Mouse (Mus musculus) mouse embryonic stem cell (cell line): ENCODE results near the gene Sytl3.
"Not testable (repeated sequence)": the region's sequence is repeated elsewhere in the genome, so short reads cannot be mapped to it uniquely, and the experiment has no call there.

Source experiments
- in situ Hi-C, 2 experiments: fragments of 300-500 bp; cut with MboI; formaldehyde crosslinking; loops; 1 replicate in 1 of 2; 3 replicates in 1 of 2; pipeline ENCODE4 v1.14.3; 2019 to 2020; ENCODE audit warnings: low sequenced_read_pairs in 2 of 2, low pct_unique_long_range_greater_than_20kb in 1 of 2, mixed read lengths in 1 of 2; ENCODE audit not compliant: unreplicated experiment in 1 of 2

The Sytl3 gene

DNA sequence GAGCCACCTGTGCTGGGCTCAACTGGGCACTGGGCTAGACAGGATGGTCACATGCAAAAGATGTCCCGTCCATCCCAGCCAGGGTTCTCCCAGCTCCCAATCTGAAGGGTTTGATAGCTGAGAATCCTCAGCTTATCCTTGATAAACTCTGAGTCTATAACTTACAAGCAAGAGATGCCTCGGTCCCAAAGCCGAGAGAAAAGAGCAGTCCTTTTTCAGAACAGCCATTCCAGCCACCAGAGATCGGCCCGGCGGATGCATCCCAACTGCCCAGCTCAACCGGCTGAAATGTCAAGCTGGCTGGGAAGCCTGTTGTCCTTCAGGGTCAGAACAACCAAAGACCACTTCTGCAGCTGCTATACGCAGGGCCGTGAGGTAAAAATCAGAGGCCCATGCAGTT is 14.7 kb upstream of the Sytl3 start:
- in situ Hi-C loops, result not testable (repeated sequence)

DNA sequence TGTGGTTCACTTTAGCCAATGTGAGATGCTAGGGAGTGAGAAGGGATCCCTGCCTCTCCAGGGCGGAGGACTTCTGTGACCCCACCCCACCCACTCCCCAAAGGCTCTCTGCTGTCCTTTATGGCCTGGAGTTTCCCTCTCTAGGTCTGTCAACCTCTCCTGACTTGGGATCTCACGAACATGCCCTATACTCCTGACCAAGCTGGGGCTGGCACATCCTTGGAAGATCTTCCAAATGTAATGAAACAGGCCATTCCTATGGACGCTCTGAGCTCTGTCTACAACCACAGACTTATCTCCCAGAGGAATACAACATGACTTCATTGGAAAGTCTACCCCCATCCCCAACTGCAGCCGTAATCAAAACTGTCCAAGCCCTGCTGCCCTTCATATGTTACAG is 14.2 kb upstream of the Sytl3 start:
- in situ Hi-C loops, result not testable (repeated sequence)

DNA sequence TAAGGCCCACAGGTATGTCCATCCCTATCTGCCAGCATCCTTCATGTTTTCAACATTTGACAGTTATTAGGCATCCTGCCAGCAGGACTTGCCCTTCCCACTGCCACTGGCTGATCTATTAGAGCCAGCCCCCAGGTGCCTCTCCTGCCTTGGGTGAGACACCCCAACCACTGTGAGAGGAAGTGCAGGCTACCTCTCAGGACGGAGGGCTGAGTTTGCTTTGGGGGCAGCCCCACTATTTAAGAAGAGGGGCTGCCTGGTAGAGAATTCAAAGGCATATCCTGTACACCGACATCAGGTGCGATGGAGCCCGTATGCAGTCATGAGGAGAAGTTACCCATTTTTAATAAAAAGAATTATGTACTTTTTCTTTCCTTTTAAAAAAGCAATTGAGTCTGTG is 13.2 kb upstream of the Sytl3 start:
- in situ Hi-C loops, result not testable (repeated sequence)

DNA sequence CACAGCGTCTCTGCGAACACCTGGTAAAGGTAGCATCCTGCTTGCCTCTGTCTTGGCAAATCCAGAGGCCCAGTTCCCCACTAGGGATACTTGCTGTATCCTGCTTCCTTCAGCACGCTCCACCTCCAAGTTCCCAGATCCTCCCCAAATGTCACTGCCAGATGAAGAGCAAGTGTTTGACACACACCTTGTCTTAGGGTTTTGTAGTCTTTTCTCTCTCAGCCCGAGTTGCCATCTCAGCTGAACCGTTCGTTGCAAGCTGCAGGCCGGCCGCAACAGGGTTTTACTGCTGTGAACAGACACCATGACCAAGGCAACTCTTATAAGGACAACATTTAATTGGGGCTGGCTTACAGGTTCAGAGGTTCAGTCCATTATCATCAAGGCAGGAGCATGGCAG is 12.1 kb upstream of the Sytl3 start:
- in situ Hi-C loops, result not testable (repeated sequence)

DNA sequence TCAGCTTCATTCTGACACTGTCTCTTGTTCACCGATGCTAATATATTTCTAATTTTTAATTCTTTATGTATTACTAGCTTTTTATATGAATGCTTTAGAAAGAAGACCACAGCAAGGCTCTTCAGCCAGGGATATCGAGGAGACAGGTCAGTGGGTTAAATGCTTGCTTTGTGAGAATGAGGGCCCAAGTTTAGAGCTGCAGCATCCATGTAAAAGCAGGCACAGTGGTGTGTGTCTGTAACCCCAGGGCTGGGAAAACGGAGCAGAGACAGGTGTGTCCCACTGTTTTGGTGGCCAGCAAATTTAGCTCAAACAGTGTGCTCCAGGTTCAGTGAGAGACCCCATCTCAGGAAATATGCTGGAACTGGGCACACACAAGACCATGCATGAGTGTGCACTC is 11.4 kb upstream of the Sytl3 start:
- in situ Hi-C loops, result not testable (repeated sequence)

DNA sequence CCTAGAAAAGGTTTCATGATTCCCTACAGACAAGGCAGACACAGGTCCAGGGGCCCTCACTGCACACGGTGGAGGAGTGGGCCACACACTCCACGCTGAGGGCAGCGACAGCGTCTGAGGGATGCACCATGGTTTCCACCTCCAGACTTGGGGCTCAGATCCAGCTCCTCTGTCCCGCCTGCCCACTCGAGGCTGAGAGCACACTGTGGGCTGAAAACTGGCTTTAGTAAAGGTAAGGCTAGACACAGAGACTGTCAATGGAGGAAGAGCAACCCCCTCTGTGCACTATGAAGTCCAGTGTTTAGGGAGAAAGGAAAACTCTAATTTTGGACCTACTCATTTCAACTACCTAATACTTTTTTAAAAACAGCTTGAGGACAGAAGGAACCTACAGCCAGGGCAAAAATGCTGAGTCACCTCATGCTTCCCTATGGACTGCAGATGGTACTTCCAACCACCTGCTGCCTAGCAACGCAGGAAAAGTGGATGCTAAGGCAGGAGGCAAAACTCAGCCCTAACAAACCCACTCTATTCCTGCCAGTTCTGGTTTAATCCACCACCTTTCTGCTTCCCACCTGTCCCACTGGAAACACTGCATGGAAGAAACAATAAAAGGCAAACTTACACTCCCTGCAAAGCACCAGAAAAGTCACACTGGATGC is 7.9 kb upstream of the Sytl3 start:
- in situ Hi-C loops, result not testable (repeated sequence)

DNA sequence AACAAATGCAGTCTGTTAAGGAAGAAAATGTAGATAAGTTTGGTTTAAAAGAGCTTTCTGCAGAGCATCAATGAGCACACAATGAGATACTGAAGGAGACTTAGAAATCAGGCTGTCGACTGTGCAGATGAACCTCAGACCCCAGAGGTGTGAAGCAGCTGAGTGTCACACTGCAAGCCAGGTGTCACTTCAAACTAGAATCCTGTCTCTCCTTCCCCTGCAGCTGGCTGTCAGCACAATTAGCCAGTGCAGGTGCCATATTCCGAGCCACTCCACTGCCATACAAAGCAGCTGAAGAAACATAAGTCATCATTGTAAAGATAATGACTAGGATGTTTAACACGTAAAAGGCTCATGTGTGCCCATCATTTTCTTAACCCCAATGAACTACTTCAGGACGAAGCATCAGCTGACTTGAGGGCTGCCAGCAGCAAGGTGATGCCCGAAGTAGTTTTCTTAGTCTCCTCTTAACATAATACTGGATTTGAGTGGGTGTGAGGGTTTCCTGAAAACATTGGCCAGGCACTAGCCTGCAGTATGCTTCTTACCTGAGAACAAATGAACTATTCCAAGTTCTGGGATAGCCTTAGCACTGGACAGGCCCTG is 5.4 kb upstream of the Sytl3 start:
- in situ Hi-C loops, result not testable (repeated sequence)

DNA sequence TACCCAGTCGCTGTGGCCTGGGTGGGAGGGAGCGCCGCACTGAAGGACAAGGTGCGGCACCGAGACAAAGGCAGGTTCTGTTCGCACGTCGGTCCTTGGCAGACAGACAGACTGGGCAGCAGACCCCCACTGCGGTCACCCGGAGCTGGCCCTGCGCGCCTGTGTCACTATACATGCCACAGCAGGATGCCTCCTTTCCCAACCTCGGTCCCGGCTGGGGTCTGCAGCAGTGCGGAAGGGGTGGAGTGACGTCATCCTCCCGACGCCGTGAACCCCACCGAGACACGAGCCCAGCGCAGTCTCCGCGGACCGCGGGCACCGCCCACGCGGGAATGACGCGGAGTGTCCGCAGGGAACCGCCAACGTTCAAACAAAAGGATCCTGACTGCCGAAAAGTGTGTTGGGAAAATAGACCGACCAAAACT is 3.8 kb upstream of the Sytl3 start:
- in situ Hi-C loops, result not testable (repeated sequence)

DNA sequence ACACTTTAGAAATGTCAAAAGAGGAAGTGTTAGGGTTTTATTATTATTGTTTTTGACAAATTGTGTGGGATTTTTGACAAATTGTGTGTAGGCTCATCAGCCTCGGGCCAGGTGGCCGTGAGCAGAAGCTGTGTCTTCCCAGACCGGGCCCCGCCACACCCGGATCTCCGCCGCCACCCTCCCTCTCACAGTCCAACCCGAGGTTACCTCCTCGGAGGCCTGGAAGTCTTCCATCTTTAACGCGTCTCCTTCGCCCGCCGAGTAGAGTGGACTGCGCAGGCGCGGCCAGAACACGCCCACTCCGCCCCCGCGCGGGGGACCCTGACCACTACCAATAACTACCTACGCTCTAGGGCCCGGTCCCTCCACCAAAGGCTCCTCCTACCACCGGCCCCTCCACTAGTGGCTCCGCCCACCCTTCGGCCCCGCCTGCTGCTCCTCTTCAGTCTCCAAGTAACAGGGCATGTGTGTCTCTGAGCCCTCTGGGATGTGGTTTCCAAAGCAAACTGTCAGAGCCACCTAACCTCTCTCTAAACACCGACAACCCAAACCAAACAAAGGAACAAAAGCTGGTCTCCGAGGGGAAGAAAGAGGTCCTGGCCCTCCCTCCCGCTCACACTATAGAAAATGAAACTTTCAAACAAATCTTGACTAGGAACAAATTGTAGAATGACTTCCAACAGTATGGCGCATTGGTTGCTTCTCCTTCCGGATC is 3.2 kb upstream of the Sytl3 start, which contains the start of gene Dynlt1f:
Gene Dynlt1f, minus strand, starts transcription at position 334 of the 715 bp plus-strand sequence.
- in situ Hi-C loops, result not testable (repeated sequence)

DNA sequence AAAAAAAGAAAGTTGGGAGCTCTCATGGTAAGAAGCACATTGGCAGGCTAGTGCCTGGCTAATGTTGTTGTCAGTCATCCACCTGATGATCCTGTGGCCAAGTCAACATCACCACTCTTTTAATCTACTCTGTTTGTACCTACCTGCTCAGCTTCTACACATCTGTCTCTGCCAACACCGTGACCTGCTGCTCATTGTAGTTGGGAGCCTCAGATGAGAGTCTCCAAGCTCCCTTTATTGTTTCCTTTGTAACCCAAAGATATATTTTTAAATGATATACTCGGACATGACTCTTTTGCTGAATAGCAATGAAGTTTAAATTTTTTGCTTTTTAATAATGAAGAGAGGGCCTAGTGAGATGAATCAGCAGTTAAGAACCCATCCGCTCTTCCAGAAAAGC is 2.4 kb upstream of the Sytl3 start:
- in situ Hi-C loops, result not testable (repeated sequence)

DNA sequence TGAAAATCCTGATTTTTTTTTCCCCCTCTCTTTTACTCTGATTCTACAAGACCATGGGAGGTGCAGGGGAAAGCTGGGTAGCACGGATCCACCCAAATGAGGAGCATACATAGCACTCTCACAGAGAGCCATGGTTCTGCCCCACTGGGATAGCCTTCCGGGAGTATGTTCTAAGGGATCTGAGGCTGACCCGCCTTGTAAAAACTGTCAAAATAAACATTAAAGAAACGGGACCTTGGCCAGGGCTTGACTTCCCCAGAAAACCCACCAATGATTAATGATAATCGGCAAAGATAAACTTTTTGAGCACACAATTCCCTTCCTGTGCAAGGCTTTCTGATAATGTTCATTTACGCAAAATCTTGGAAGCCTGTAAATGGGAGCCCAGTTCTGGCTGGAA is 1.7 kb downstream of the Sytl3 start:
- in situ Hi-C loops, result not testable (repeated sequence)

DNA sequence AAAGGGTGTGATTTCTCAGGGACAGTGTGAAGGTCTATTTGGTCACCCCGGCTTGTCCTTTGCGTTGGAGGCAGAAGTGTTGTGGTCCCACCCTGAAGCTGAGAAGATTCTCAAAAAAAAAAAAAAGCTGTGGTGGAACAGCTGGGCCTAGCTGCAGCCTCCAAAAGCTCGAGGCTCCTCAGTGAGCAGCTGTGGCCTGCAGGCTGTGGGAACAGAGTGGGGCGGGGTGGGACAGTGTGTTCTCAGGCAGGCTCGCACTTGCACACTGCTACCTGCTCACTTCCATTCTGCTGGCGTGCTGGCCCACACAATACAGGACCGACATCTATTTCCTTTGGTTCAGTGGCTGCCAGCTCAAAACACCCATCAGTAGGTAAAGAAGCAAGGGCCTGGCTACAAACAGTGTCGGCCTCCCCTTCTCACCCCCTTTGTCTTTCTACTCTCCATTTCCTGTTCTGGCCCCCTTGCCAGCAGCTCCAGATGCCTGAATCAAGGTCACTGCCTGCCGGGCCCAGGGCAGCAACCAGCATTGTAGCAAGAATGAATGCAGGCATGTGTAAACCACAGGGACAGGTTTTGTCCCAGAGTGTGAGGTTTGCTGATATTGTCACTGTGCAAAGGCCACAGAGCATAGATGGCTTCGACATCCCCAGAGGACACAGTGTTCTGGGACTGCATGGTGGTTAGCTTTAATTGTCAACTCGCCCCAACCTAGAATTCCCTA is 2.4 kb downstream of the Sytl3 start:
- in situ Hi-C loops, result not testable (repeated sequence)

DNA sequence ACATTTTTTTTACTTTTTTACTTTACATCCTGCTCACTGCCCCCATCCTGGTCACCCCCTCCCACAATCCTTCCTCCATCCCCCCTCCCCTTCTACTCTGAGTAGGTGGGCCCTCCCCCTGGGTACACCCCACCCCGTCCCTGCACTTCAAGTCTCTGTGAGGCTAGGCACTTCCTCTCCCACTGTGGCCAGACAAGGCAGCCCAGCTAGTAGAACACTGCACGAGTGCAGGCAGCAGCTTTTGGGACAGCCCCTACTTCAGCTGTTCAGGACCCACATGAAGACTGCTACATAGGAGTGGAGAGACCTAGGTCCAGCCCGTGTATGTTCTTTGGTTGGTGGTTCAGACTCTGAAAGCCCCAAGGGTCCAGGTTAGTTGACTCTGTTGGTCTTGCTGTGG is 3.9 kb downstream of the Sytl3 start:
- in situ Hi-C loops, result not testable (repeated sequence)

DNA sequence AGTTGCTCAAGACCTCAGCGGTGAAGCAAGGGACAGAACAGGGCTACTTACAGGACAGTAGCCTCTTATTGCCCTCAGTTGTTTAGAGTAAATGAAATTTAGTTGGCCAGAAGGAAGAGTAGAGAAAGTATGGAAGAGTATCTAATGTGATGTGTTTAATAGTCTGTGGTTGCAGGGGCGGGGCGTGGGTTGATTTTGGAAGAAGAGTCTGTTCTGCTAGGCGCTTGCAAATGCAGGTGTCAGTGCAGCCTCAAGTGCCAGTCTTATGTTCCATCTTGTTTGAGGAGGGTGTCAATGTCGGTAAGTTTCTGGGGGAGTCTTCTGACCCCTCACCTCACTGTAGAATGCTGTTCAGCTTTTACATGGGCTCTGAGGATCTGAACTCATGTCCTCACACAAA is 6.5 kb downstream of the Sytl3 start:
- in situ Hi-C loops, result not testable (repeated sequence)

DNA sequence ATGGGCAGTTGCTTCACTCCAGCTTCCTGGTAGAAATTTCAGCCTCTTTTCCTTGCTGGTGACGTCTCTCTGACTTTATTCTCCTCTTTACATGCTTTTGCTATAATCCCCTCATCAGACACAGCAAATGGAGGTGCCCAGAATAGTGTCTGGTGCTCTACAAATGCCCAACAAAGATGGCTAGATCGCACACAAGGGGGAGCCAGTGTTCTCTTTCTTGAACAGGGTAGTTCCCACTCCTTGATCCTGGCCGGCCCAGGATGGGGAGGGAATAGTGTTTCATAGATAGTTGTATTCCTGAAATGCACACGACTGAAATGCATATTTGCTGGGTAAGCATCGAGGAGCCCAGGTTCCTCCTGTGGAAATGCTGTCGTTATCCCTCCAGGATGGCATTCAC is 9.6 kb downstream of the Sytl3 start:
- in situ Hi-C loops, result not testable (repeated sequence)

DNA sequence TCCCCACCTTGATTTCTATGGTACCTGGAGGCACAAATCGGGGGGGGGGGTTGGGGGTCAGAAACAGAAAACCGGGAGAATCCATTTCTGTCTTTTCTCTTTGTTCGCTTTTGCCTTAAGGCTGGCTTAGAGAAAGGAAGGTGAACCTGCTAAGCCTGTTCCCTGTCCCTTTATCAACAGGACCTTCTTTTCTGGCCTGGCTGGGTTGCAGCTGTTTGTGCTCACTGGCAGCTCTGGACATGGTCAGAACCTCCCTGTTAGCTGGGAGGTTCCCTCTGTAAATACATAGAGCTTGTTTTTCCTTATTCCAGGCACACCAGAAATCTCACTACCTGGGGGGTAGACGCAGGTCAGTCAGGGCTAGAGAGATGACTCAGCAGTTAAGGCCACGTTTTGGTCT is 15.4 kb downstream of the Sytl3 start:
- in situ Hi-C loops, result not testable (repeated sequence)

DNA sequence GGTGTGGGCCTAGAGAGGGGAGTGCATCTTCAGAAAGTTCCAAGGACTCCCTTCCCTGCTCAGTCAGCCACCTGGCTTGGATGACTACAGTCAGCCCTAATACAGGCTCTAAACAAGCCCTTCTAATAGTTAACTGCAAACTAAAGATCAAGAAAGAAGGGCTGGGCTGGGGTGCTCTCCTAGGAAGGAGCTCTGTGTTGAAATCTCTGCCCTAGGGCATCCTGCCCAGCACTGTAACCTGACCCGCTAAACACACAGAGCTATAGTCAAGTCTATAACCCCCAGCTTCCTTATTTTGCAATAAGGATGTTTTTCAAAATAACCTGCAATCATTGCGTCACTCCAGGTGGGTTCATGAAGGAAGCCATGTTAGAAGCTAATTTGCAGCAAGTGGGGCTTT is 19.2 kb downstream of the Sytl3 start:
- in situ Hi-C loops, result not testable (repeated sequence)

DNA sequence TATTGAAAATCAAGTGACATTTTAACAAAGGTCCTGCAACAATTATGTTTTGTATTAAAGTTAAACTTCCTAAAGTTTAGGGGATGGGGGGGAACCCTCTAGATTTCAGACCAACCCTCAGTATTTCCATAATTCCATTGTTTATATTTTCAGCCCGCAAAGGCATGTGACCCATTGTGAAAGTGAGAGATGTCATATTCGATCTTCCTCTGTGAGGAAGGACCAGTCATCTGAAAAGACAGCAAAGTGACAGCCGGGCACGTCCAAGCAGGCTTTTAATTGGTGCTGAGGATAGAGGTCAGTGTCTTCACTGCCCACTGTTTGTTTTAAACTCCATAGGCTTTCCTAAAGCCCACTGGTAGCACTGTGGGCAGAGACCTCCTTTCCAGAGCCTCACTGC is 22.8 kb downstream of the Sytl3 start:
- in situ Hi-C loops, result not testable (repeated sequence)

DNA sequence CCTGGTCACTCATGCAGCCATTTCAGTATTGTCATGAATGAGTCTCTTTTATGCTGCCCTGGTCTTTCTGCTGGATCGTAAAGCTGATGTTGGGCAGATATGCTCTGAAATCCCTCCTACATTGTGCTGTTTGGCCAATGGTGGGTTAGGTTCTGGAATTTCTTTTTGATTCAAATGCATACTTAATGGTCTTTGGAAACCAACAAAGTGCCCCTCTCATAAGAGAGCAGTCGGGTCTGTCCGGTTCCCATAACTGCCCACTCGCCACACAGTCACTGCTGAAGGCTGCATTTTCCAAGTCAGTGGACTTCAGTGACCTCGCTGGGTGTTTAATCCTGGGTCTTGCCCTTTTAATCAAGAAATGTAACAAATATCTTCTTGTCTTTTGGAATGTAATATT is 24.8 kb downstream of the Sytl3 start:
- in situ Hi-C loops, result not testable (repeated sequence)
